Mouse (Mus musculus) kidney, adult 2 months (tissue): Measurements from ENCODE around the gene Gck. TPM values are rescaled to one million over a fixed set of nuclear protein-coding genes. Genes with fewer than 3 reads are reported as not detected.

Experiments used
- DNase-seq: peaks from one replicate; pipeline ENCODE4 v3.0.0; 2021
- H3K27ac ChIP-seq: fragments of 200-500 bp; 2 replicates; pipeline ENCODE4 v1.5.1; 2012; ENCODE audit warnings: low read depth, low read length, control low read depth, inconsistent platforms; ENCODE audit not compliant: insufficient read depth
- H3K27me3 ChIP-seq: fragments of 200-500 bp; replicated peaks from 2 replicates; pipeline ENCODE4 v1.6.1; 2012; ENCODE audit warnings: mild to moderate bottlenecking, moderate library complexity, low read length, inconsistent platforms; ENCODE audit not compliant: control insufficient read depth, insufficient read depth
- H3K36me3 ChIP-seq: fragments of 200-500 bp; 2 replicates; pipeline ENCODE4 v1.6.1; 2012; ENCODE audit warnings: mild to moderate bottlenecking, moderate library complexity, low read length, inconsistent platforms; ENCODE audit not compliant: control insufficient read depth, insufficient read depth
- H3K4me1 ChIP-seq: fragments of 200-500 bp; 2 replicates; pipeline ENCODE4 v1.6.1; 2011; ENCODE audit warnings: low read length; ENCODE audit not compliant: control insufficient read depth, insufficient read depth
- H3K4me3 ChIP-seq: fragments of 200-500 bp; 2 replicates; pipeline ENCODE4 v1.5.1; 2011; ENCODE audit warnings: mild to moderate bottlenecking, low read depth, low read length, control low read depth; ENCODE audit not compliant: insufficient read depth
- CTCF ChIP-seq: fragments of 200-500 bp; conservative IDR thresholded peaks from 2 replicates; pipeline ENCODE4 v1.5.1; 2011; ENCODE audit warnings: low read depth, mild to moderate bottlenecking, control low read depth, low read length, moderate library complexity, mixed read lengths; ENCODE audit not compliant: insufficient read depth, insufficient read length
- POLR2A ChIP-seq: fragments of 200-500 bp; IDR thresholded peaks from one replicate; pipeline ENCODE4 v1.6.1; 2011; ENCODE audit warnings: low read depth, low read length, control low read depth
- WGBS: fragments of 180-500 bp; shearing (Covaris S2); methylation state at CpG from one replicate; pipeline ENCODE4 v1.1.7; 2018; 5-methylcytosine and 5-hydroxymethylcytosine counted together
- polyA plus RNA-seq: library from polyadenylated mRNA; depleted of rRNA; stranded (reverse); fragments of >200 nt; gene quantifications from 2 replicates; pipeline ENCODE4 v1.2.3, GENCODE M21; 2012

Gck gene
- polyA plus RNA-seq, 1 experiment, result 0.16 TPM

DNA sequence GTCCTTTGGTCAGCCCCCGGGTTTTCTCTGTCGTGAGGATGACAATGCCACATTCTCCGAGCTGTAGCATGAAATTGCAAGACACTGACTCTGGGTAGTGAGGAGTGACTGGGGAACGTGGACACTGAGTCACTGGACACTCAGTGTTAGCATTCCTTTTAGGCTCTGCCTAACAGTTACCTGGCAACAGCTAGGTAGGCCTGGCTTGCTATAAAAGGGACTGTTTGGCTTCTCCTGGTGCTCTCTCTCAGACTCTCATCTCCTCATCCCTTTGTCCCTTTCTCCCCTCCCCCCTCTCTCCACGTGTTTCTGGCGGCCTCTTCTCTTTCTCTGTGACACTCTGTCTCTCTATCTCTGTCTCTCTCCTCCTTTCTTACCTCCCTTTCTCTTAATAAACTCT is 47.5 kb downstream of the Gck start:
- Histone ChIP-seq H3K36me3 (no peaks in the 10 kb centered on the region), H3K27ac (no peak overlapping the region), H3K27me3 (no peaks in the 10 kb centered on the region), H3K4me3 (no peak overlapping the region), H3K4me1 (no peaks in the 10 kb centered on the region)
- 26% methylated on average over 6 of the region's 6 CpGs for WGBS
- TF ChIP-seq CTCF (no peak), POLR2A (no peak)
- DNase-seq, result no peak

GRCm38 (mm10) chr11:5901950-5902349 is 47.9 kb downstream of the Gck start:
- Histone ChIP-seq H3K27ac (no peak overlapping the region), H3K4me1 (no peaks in the 10 kb centered on the region), H3K4me3 (no peak overlapping the region), H3K27me3 (no peaks in the 10 kb centered on the region), H3K36me3 (no peaks in the 10 kb centered on the region)
- TF ChIP-seq POLR2A (no peak), CTCF (no peak)
- DNase-seq, result peak; percentile 16
- 5% methylated on average over 32 of the region's 32 CpGs for WGBS

DNA sequence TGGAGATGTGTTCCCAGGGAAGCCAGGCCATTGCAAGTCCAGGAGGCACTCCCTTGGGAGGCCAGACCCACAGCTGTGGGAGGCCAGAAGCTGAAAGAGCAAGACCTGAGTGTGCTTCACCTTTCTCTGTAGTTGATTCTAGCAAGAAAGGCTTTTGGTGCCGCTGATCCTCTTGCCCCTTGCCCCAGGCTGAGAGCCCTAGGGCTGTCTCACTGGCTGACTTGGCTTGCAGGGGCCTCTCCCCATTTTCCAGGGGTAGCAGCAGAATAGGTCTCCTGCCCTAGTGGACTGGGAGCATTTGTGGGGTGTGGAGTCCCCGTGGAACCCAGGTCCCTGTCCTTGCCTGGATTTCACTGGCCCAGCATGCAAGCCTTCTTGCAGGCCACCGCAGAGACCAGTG is 48.6 kb downstream of the Gck start:
- H3K4me1 ChIP-seq, result no peaks in the 10 kb centered on the region
- H3K4me3 ChIP-seq, result no peak overlapping the region
- H3K36me3 ChIP-seq, result no peaks in the 10 kb centered on the region
- DNase-seq, result no peak
- H3K27ac ChIP-seq, result no peak overlapping the region
- H3K27me3 ChIP-seq, result no peaks in the 10 kb centered on the region
- TF ChIP-seq POLR2A (no peak), CTCF (no peak)
- WGBS, result 47% methylated on average over 3 of the region's 3 CpGs

DNA sequence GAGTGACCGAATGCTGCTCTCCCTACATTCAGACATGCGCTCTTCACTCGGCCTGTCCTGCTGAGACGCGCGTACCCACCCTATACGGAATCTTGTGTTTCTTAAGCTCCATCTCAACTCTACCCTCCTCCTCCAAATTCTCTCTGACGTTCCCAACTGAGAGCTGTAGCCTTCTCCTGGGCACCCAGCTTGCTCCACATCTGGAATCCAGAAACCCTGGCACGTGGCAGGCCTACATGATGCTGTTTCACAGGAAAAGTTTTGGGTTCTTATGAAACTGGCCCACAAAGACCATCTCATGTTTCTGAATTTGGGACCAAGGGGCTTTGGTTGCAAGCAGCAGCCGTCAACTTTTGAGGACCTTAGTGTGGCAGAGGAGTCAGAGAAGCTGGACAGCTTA is 50.6 kb downstream of the Gck start:
- WGBS, result 98% methylated on average over 10 of the region's 10 CpGs
- Histone ChIP-seq H3K4me1 (no peaks in the 10 kb centered on the region), H3K4me3 (no peak overlapping the region), H3K27ac (no peak overlapping the region), H3K27me3 (no peaks in the 10 kb centered on the region), H3K36me3 (no peaks in the 10 kb centered on the region)
- DNase-seq, result no peak
- TF ChIP-seq CTCF (no peak), POLR2A (no peak)

- H3K36me3 ChIP-seq, result no peaks in the 10 kb centered on the region
- no peak within 1 kb of the TSS for H3K4me3 ChIP-seq
- TF ChIP-seq POLR2A (no peak), CTCF (no peak)
- H3K4me1 ChIP-seq, result no peaks in the 10 kb centered on the region
- no peak for DNase-seq
- H3K27me3 ChIP-seq, result no peaks in the 10 kb centered on the region
- WGBS, result 75% methylated on average over 5 of the region's 5 CpGs
- no peak within 1 kb of the TSS for H3K27ac ChIP-seq
Observed at GRCm38 (mm10) chr11:5898531-5898930, 51.4 kb downstream of the Gck start, which contains the start of gene Myl7. Gene Myl7, minus strand, starts transcription at chr11:5898782.

GRCm38 (mm10) chr11:5897839-5898238 is 52.0 kb downstream of the Gck start:
- Histone ChIP-seq H3K4me1 (no peaks in the 10 kb centered on the region), H3K36me3 (no peaks in the 10 kb centered on the region), H3K27me3 (no peaks in the 10 kb centered on the region), H3K4me3 (no peak overlapping the region), H3K27ac (no peak overlapping the region)
- TF ChIP-seq CTCF (no peak), POLR2A (no peak)
- no peak for DNase-seq
- WGBS, result 43% methylated on average over 10 of the region's 10 CpGs

DNA sequence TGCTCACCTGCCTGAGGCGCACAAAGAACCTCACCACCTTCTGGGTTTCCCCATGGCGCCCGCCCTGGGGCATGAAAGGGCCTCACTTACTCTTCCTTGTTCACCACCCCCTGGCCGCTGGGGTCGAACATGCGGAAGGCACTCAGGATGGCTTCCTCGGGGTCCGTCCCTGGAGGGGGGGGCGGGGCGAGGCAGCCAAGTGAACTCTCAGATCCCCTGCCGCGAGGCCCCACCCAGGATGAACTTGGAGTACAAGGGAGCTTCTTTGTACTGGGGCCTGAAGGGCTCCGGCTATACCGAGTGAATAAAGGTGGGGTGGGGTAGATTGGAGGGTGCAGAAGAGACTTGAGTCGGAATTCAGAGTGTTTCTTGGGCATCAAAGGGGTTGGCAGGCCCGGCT is 52.7 kb downstream of the Gck start:
- no peak for DNase-seq
- no peak overlapping the region for H3K4me3 ChIP-seq
- H3K4me1 ChIP-seq, result peaks cover under 1% of the 10 kb centered on the region; the same call in 1 of the 2 replicates
- no peaks in the 10 kb centered on the region for H3K27me3 ChIP-seq
- TF ChIP-seq CTCF (no peak), POLR2A (no peak)
- H3K36me3 ChIP-seq, result no peaks in the 10 kb centered on the region
- 42% methylated on average over 16 of the region's 16 CpGs for WGBS
- no peak overlapping the region for H3K27ac ChIP-seq
